In the genomic region with DNA sequence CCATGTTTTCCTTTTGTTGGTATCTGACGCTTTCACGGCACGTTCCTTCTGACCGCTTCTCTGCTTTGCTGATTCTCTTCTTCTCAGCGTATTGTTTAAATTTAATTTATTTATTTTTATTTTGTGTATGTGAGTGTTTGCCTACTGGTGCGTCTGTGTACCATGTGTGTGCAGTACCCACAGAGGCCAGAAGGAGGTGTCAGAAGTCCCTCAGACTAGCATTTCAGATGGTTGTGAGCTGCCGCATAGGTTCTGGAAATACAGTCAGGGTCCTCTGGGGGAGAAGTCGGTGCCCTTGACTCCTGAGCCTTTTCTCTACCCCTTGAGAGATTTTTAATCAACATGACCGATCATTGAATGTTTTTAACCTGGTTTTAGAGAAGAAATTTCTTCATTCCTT, we compare ENCODE assay signal across 24 mouse cellular contexts. TPM values are rescaled to one million over a fixed set of nuclear protein-coding genes. Genes with fewer than 3 reads are reported as not detected.
DNase-seq lines count a peak whose midpoint lies in the region; TF ChIP-seq lines count a peak whose summit lies in the region.
"Had no signal": no experiment of that assay in that cellular context is flagged by ENCODE, and none has a peak within 500 bp of the region (broad histone marks: within the 10 kb centered on the region; RNA-seq: fewer than 3 reads in every experiment).

No protein-coding gene starts in this region.

- no peak for DNase-seq in heart, adult 2 months
- DNase-seq in heart, postnatal 10 days, result no peak
- DNase-seq in layer of hippocampus, adult 2 months (ENCODE audit: low spot score in 2 of 2), result no peak
- DNase-seq in layer of hippocampus, adult 9-11 months, result no peak
- DNase-seq in ZHBTc4 (ENCODE audit: low read depth, low spot score), result peak; percentile 63
- no peak for DNase-seq in spleen, postnatal 14 days (ENCODE audit: low spot score in 2 of 2)
- DNase-seq: adrenal gland, adult 8-10 months; cerebellum, adult 2 months; cerebellum, postnatal 14 days; gastrocnemius, postnatal 14 days; heart, postnatal 4 days; kidney, postnatal 25 days; left cerebral cortex, postnatal 4 days; lung, postnatal 10 days; midbrain, embryonic 14.5 days; right cerebral cortex, postnatal 14 days; thymus, postnatal 14 days had no signal

- no peak overlapping the region for H3K4me3 ChIP-seq in heart, adult 2 months
- no peak overlapping the region for H3K4me3 ChIP-seq in layer of hippocampus, adult 2 months
- no peak overlapping the region for H3K4me3 ChIP-seq in E14TG2a.4 (replicated peaks; ENCODE audit: low read length)
- H3K4me3 ChIP-seq: erythroblast, embryonic 14.5 days; liver, embryonic 15.5 days; stomach, embryonic 15.5 days had no signal

- no peaks in the 10 kb centered on the region for H3K27me3 ChIP-seq in heart, adult 2 months (ENCODE audit: control insufficient read depth, insufficient read depth, low read length)
- H3K27me3 ChIP-seq in E14TG2a.4 (ENCODE audit: insufficient read depth, low read length), result peaks cover 42% of the 10 kb centered on the region
- H3K27me3 ChIP-seq: liver, embryonic 15.5 days had no signal

- H3K4me1 ChIP-seq in heart, adult 2 months (ENCODE audit: control insufficient read depth, insufficient read depth, low read length), result no peaks in the 10 kb centered on the region
- H3K4me1 ChIP-seq in E14TG2a.4 (replicated peaks; ENCODE audit: low read depth, low read length), result peaks cover 22% of the 10 kb centered on the region

- H3K27ac ChIP-seq in heart, adult 2 months, result no peak overlapping the region
- H3K27ac ChIP-seq in layer of hippocampus, adult 2 months, result no peak overlapping the region
- H3K27ac ChIP-seq: hindbrain, embryonic 14.5 days; liver, embryonic 15.5 days; stomach, embryonic 15.5 days had no signal

- TF ChIP-seq CTCF in heart, adult 2 months (IDR thresholded peaks at IDR 0.05), result 0 out of 2 replicates have a peak, but pooled peaks have one; percentile 15
- peak; percentile 43 for TF ChIP-seq CTCF in layer of hippocampus, adult 2 months (conservative IDR thresholded peaks at IDR 0.05)
- peak; percentile 56 for TF ChIP-seq CTCF in E14TG2a.4 (conservative IDR thresholded peaks at IDR 0.05; ENCODE audit: low read length)

- no peaks in the 10 kb centered on the region for H3K36me3 ChIP-seq in heart, adult 2 months (ENCODE audit: control insufficient read depth, insufficient read depth, low read length)
- H3K36me3 ChIP-seq in E14TG2a.4 (ENCODE audit: insufficient read depth, low read length), result no peaks in the 10 kb centered on the region
- H3K36me3 ChIP-seq: liver, embryonic 15.5 days; stomach, embryonic 15.5 days had no signal

- H3K9me3 ChIP-seq in E14TG2a.4 (ENCODE audit: low read length), result 0 out of 2 replicates have a peak, but pooled peaks cover 4% of the 10 kb centered on the region
- H3K9me3 ChIP-seq: liver, embryonic 15.5 days; stomach, embryonic 15.5 days had no signal

- H3K9ac ChIP-seq in heart, adult 2 months (ENCODE audit: low read depth, low read length), result no peak overlapping the region
- H3K9ac ChIP-seq: hindbrain, embryonic 14.5 days; liver, embryonic 15.5 days; stomach, embryonic 15.5 days had no signal

- intact Hi-C loops in heart, adult 2 months (cut with DNase I), result no loop called here
- intact Hi-C loops in heart, postnatal 10 days (cut with DNase I), result no loop called here

- no peak for TF ChIP-seq POLR2A in heart, adult 2 months (IDR thresholded peaks at IDR 0.05; ENCODE audit: insufficient read depth, low read depth, low read length)

- TF ChIP-seq EP300 in heart, adult 2 months (IDR thresholded peaks at IDR 0.05; ENCODE audit: insufficient read depth, low read depth, low read length), result no peak

- H3K79me2 ChIP-seq in heart, adult 2 months (replicated peaks; ENCODE audit: control insufficient read depth, insufficient read depth, low read length), result no peaks in the 10 kb centered on the region

- 95% methylated on average over 9 of the region's 9 CpGs for WGBS in heart, adult 2 months

RNA-seq across cellular contexts. Expression of a gene that starts 12.5 kb away (rescaled TPM):
- 1 to 10 TPM; 7.3 to 7.8 TPM for total RNA-seq in heart, adult 2 months (2021)
- 8.6 and 16.5 TPM in 2 replicates for polyA plus RNA-seq in heart, adult 2 months (2012; rRNA removed)
- 10 to 100 TPM in 1 of 2 experiments, 1 to 10 TPM in 1; 7.6 to 13.7 TPM for total RNA-seq in heart, postnatal 10 days (2021)
- total RNA-seq in layer of hippocampus, adult 2 months (2021), result 10 to 100 TPM; 16.6 to 18.0 TPM

RNA-seq across cellular contexts. Expression of a gene that starts 54.6 kb away (rescaled TPM):
- total RNA-seq in heart, adult 2 months (2021), result under 1 TPM; 0.60 to 0.77 TPM
- 1.5 and 2.9 TPM in 2 replicates for polyA plus RNA-seq in heart, adult 2 months (2012; rRNA removed)
- total RNA-seq in heart, postnatal 10 days (2021), result 1 to 10 TPM in 1 of 2 experiments, under 1 TPM in 1; 0.60 to 1.1 TPM
- total RNA-seq in layer of hippocampus, adult 2 months (2021), result 10 to 100 TPM; 50.0 to 50.6 TPM
- total RNA-seq: granulocyte monocyte progenitor cell, adult 5-6 weeks; monocyte, adult 5-6 weeks had no signal
- polyA plus RNA-seq: erythroblast, embryonic 14.5 days had no signal

Comparison
In these comparisons a context has a peak if more than half of its experiments do, and no peak if none do; other contexts are left out.
1. RNA of a gene that starts 54.6 kb away (total RNA-seq): 50.0 to 50.6 TPM in layer of hippocampus, adult 2 months; 0.60 to 1.1 TPM in heart, postnatal 10 days and 0.60 to 0.77 TPM in heart, adult 2 months; every median in the first group is over 10 times any median in the second.
2. Peak in every context shown above with its lines, with median percentiles within 50 percentile points of each other: CTCF ChIP-seq.